Mouse (Mus musculus): ENCODE results near the gene Henmt1. TPM values are rescaled to one million over a fixed set of nuclear protein-coding genes. Genes with fewer than 3 reads are reported as not detected.

The Henmt1 gene
- polyA plus RNA-seq, 1 experiment, result 0.06 TPM

GRCm38 (mm10) chr3:108938691-108939090 is 982 bp upstream of the Henmt1 start:
- no peaks in the 10 kb centered on the region for H3K27me3 ChIP-seq (replicated peaks; ENCODE audit: control insufficient read depth, insufficient read depth, low read length)

GRCm38 (mm10) chr3:108940001-108940633 is 444 bp downstream of the Henmt1 start, which contains the start of gene Gm9857:
Gene Gm9857, minus strand, starts transcription at chr3:108940445.
- no peaks in the 10 kb centered on the region; the same call in 1 of the 2 replicates for H3K4me1 ChIP-seq (ENCODE audit: control insufficient read depth, insufficient read depth, low read length)
- no peak for TF ChIP-seq POLR2A (IDR thresholded peaks at IDR 0.05; ENCODE audit: low read depth, low read length)
- no peak for TF ChIP-seq CTCF (conservative IDR thresholded peaks at IDR 0.05; ENCODE audit: insufficient read depth, insufficient read length, low read depth, low read length)
- H3K36me3 ChIP-seq (ENCODE audit: control insufficient read depth, insufficient read depth, low read length), result no peaks in the 10 kb centered on the region
- peak within 1 kb of the TSS; percentile 40; the same call in 1 of the 2 replicates for H3K4me3 ChIP-seq (ENCODE audit: insufficient read depth, low read depth, low read length)
- 66% methylated on average over 59 of the region's 59 CpGs for WGBS
- DNase-seq, result no peak
- H3K27ac ChIP-seq (ENCODE audit: insufficient read depth, low read depth, low read length), result no peak within 1 kb of the TSS
- H3K27me3 ChIP-seq (replicated peaks; ENCODE audit: control insufficient read depth, insufficient read depth, low read length), result no peaks in the 10 kb centered on the region

More at GRCm38 (mm10) chr3:108938691-108939090, 982 bp upstream of the Henmt1 start:
- WGBS, result 64% methylated on average over 5 of the region's 5 CpGs
- Histone ChIP-seq H3K27ac (ENCODE audit: insufficient read depth, low read depth, low read length) (no peak overlapping the region), H3K4me3 (ENCODE audit: insufficient read depth, low read depth, low read length) (no peak overlapping the region), H3K36me3 (ENCODE audit: control insufficient read depth, insufficient read depth, low read length) (no peaks in the 10 kb centered on the region), H3K4me1 (ENCODE audit: control insufficient read depth, insufficient read depth, low read length) (no peaks in the 10 kb centered on the region; the same call in 1 of the 2 replicates)
- peak; percentile 54 for DNase-seq
- TF ChIP-seq POLR2A (IDR thresholded peaks at IDR 0.05; ENCODE audit: low read depth, low read length), result no peak
- TF ChIP-seq CTCF (conservative IDR thresholded peaks at IDR 0.05; ENCODE audit: insufficient read depth, insufficient read length, low read depth, low read length), result no peak

GRCm38 (mm10) chr3:108940996-108941395 is 1.3 kb downstream of the Henmt1 start:
- no peak overlapping the region for H3K27ac ChIP-seq (ENCODE audit: insufficient read depth, low read depth, low read length)
- H3K27me3 ChIP-seq (replicated peaks; ENCODE audit: control insufficient read depth, insufficient read depth, low read length), result no peaks in the 10 kb centered on the region
- H3K4me1 ChIP-seq (ENCODE audit: control insufficient read depth, insufficient read depth, low read length), result no peaks in the 10 kb centered on the region; the same call in 1 of the 2 replicates
- H3K4me3 ChIP-seq (ENCODE audit: insufficient read depth, low read depth, low read length), result no peak overlapping the region
- no peaks in the 10 kb centered on the region for H3K36me3 ChIP-seq (ENCODE audit: control insufficient read depth, insufficient read depth, low read length)
- 84% methylated on average over 10 of the region's 10 CpGs for WGBS
- DNase-seq, result no peak
- TF ChIP-seq CTCF (conservative IDR thresholded peaks at IDR 0.05; ENCODE audit: insufficient read depth, insufficient read length, low read depth, low read length), result no peak
- TF ChIP-seq POLR2A (IDR thresholded peaks at IDR 0.05; ENCODE audit: low read depth, low read length), result no peak

- TF ChIP-seq POLR2A (IDR thresholded peaks at IDR 0.05; ENCODE audit: low read depth, low read length) (no peak), CTCF (conservative IDR thresholded peaks at IDR 0.05; ENCODE audit: insufficient read depth, insufficient read length, low read depth, low read length) (no peak)
- no peaks in the 10 kb centered on the region for H3K36me3 ChIP-seq (ENCODE audit: control insufficient read depth, insufficient read depth, low read length)
- no peak overlapping the region for H3K4me3 ChIP-seq (ENCODE audit: insufficient read depth, low read depth, low read length)
- H3K27me3 ChIP-seq (replicated peaks; ENCODE audit: control insufficient read depth, insufficient read depth, low read length), result no peaks in the 10 kb centered on the region
- DNase-seq, result no peak
- H3K4me1 ChIP-seq (ENCODE audit: control insufficient read depth, insufficient read depth, low read length), result no peaks in the 10 kb centered on the region; the same call in 1 of the 2 replicates
- no peak overlapping the region for H3K27ac ChIP-seq (ENCODE audit: insufficient read depth, low read depth, low read length)
Measured at GRCm38 (mm10) chr3:108957976-108958375, 18.3 kb downstream of the Henmt1 start.

GRCm38 (mm10) chr3:108959680-108960295 is 20.1 kb downstream of the Henmt1 start:
- WGBS, result 53% methylated on average over 13 of the region's 13 CpGs

GRCm38 (mm10) chr3:108961226-108961625 is 21.6 kb downstream of the Henmt1 start:
- no peaks in the 10 kb centered on the region for H3K36me3 ChIP-seq (ENCODE audit: control insufficient read depth, insufficient read depth, low read length)
- H3K4me3 ChIP-seq (ENCODE audit: insufficient read depth, low read depth, low read length), result no peak overlapping the region
- H3K27me3 ChIP-seq (replicated peaks; ENCODE audit: control insufficient read depth, insufficient read depth, low read length), result no peaks in the 10 kb centered on the region
- WGBS, result 51% methylated on average over 7 of the region's 7 CpGs
- DNase-seq, result no peak
- H3K27ac ChIP-seq (ENCODE audit: insufficient read depth, low read depth, low read length), result no peak overlapping the region
- no peak for TF ChIP-seq POLR2A (IDR thresholded peaks at IDR 0.05; ENCODE audit: low read depth, low read length)
- no peak for TF ChIP-seq CTCF (conservative IDR thresholded peaks at IDR 0.05; ENCODE audit: insufficient read depth, insufficient read length, low read depth, low read length)
- H3K4me1 ChIP-seq (ENCODE audit: control insufficient read depth, insufficient read depth, low read length), result no peaks in the 10 kb centered on the region

More at GRCm38 (mm10) chr3:108959680-108960295, 20.1 kb downstream of the Henmt1 start:
- TF ChIP-seq CTCF (conservative IDR thresholded peaks at IDR 0.05; ENCODE audit: insufficient read depth, insufficient read length, low read depth, low read length) (no peak), POLR2A (IDR thresholded peaks at IDR 0.05; ENCODE audit: low read depth, low read length) (no peak)
- Histone ChIP-seq H3K4me1 (ENCODE audit: control insufficient read depth, insufficient read depth, low read length) (no peaks in the 10 kb centered on the region; the same call in 1 of the 2 replicates), H3K27me3 (replicated peaks; ENCODE audit: control insufficient read depth, insufficient read depth, low read length) (no peaks in the 10 kb centered on the region), H3K27ac (ENCODE audit: insufficient read depth, low read depth, low read length) (no peak overlapping the region), H3K4me3 (ENCODE audit: insufficient read depth, low read depth, low read length) (no peak overlapping the region), H3K36me3 (ENCODE audit: control insufficient read depth, insufficient read depth, low read length) (no peaks in the 10 kb centered on the region)
- peak; percentile 54 for DNase-seq

GRCm38 (mm10) chr3:108961655-108962054 is 22.0 kb downstream of the Henmt1 start:
- H3K4me1 ChIP-seq (ENCODE audit: control insufficient read depth, insufficient read depth, low read length), result no peaks in the 10 kb centered on the region
- no peak overlapping the region for H3K4me3 ChIP-seq (ENCODE audit: insufficient read depth, low read depth, low read length)
- no peak for DNase-seq
- no peaks in the 10 kb centered on the region for H3K27me3 ChIP-seq (replicated peaks; ENCODE audit: control insufficient read depth, insufficient read depth, low read length)
- WGBS, result 65% methylated on average over 6 of the region's 6 CpGs
- no peak for TF ChIP-seq CTCF (conservative IDR thresholded peaks at IDR 0.05; ENCODE audit: insufficient read depth, insufficient read length, low read depth, low read length)
- no peak for TF ChIP-seq POLR2A (IDR thresholded peaks at IDR 0.05; ENCODE audit: low read depth, low read length)
- H3K27ac ChIP-seq (ENCODE audit: insufficient read depth, low read depth, low read length), result no peak overlapping the region
- no peaks in the 10 kb centered on the region for H3K36me3 ChIP-seq (ENCODE audit: control insufficient read depth, insufficient read depth, low read length)
